Mouse (Mus musculus): ENCODE results near the gene Cog7. TPM values are rescaled to one million over a fixed set of nuclear protein-coding genes. Genes with fewer than 3 reads are reported as not detected.
A peak's percentile ranks its signal among the peaks of the same experiment; 100 is the strongest.

Gene Cog7
- polyA plus RNA-seq (2016; fragmentation: Nextera tagmentation; extraction: Ambion mirVana): 21.1 and 22.4 TPM in 2 replicates

DNA sequence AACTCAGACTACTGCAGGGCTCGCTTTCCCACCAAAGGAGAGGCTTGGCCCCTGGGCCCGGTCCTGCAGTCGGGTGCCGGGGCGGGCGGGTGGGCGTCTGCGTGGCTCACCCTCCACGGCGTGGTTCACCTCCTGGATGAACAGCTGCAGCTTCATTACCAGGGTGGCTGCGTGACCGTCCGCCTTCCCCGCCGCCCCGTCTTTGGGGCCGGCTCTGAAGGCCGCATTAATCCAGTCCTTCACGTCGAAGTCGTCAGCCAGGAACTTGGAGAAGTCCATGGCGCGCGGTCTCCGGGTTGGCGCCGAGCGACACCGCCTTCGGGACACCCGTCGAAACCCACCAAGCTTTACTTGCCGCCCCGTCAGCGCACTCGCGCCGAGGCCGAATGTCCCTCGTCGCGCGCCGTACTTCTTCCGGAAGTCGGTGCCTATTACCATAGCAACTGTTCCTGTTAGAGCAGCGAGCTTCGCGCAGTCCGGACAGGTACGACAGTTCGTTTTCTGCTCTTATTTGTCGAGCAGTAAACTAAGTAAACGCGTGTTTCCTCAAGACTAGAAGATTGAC is at the start of gene Cog7:
Cog7 (minus strand) TSS at position 405 of the 565 bp plus-strand sequence.
- no peaks in the 10 kb centered on the region for H3K27me3 ChIP-seq
- peaks cover 8% of the 10 kb centered on the region for H3K36me3 ChIP-seq
- no peak within 1 kb of the TSS for H3K27ac ChIP-seq
- H3K4me1 ChIP-seq: peaks cover 7% of the 10 kb centered on the region; the same call in 1 of the 2 replicates
- peak within 1 kb of the TSS; percentile 79 for H3K9ac ChIP-seq
- peak; percentile 88 for ATAC-seq (ENCODE audit: low FRiP score)
- WGBS: 1% methylated on average over 55 of the region's 55 CpGs
- H3K4me3 ChIP-seq: peak within 1 kb of the TSS; percentile 73
- no peaks in the 10 kb centered on the region for H3K9me3 ChIP-seq (replicated peaks)
- peak within 1 kb of the TSS; percentile 64 for H3K4me2 ChIP-seq (replicated peaks)

DNA sequence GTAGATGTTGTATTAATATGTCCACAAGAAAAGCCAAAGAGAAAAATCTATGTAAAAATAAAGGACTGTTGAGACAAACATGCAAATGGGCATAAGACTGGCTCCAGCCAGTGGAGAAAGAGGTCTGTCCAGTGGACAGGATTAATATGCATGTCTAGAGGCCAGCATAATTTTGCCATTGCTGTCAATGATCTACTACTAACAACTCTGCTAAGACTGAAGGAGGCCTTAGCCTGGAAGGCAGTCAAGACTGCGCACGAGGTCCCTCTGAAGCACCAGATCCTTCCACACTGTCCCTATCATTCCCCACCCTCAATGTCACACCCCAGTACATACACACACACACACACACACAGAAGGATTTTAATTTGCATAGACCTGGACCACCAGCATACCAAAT is 40.6 kb upstream of the Cog7 start:
- H3K4me1 ChIP-seq: peaks cover 23% of the 10 kb centered on the region
- H3K27ac ChIP-seq: no peak overlapping the region
- H3K4me3 ChIP-seq: no peak overlapping the region
- no peak overlapping the region for H3K4me2 ChIP-seq (replicated peaks)
- H3K36me3 ChIP-seq: no peaks in the 10 kb centered on the region
- WGBS: 96% methylated on average over 2 of the region's 2 CpGs
- no peaks in the 10 kb centered on the region for H3K27me3 ChIP-seq
- no peak overlapping the region for H3K9ac ChIP-seq
- no peaks in the 10 kb centered on the region for H3K9me3 ChIP-seq (replicated peaks)
- ATAC-seq (ENCODE audit: low FRiP score): no peak

DNA sequence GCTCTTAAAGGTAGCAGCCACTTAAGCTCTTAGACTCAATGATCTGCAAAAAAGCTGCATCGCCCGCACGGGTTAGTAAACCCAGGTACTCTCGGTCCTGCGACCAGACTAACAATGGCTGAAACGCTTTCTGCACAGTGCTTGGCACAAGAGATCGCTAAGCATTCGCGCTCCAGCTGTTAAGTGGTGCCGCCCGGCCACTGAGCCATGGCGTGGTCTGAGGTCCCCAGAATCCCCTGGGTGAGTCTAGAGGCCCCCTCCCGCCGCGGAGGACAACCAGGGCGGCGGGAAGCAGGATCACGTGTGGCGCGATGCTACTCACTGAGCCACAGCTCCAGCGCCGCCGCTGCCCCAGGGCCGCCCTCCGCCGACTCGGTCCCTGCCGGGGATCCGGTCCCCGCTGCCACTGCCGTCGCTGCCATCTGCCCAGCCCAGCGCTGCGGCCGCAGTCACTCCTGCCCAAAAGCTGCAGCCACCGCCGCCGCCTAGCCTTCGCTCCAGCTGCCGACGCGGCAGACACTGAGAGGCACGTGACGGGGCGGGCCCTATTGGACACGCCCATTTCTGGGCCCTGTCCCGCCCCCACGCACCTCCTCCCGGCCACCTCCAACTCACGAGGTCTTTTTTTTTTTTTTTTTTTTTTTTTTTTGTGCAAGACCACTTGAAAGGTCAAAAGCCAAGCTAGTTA is 39.3 kb upstream of the Cog7 start, which contains the start of gene Gga2:
Gga2 (minus strand) TSS at position 556 of the 688 bp plus-strand sequence.
- H3K4me2 ChIP-seq (replicated peaks): peak within 1 kb of the TSS; percentile 55
- under 1% methylated on average over 48 of the region's 50 CpGs for WGBS
- H3K9ac ChIP-seq: peak within 1 kb of the TSS; percentile 88
- no peaks in the 10 kb centered on the region for H3K27me3 ChIP-seq
- H3K36me3 ChIP-seq: no peaks in the 10 kb centered on the region
- peak; percentile 86 for ATAC-seq (ENCODE audit: low FRiP score)
- H3K4me3 ChIP-seq: peak within 1 kb of the TSS; percentile 84
- H3K9me3 ChIP-seq (replicated peaks): no peaks in the 10 kb centered on the region
- H3K27ac ChIP-seq: peak within 1 kb of the TSS; percentile 89
- H3K4me1 ChIP-seq: peaks cover 28% of the 10 kb centered on the region

DNA sequence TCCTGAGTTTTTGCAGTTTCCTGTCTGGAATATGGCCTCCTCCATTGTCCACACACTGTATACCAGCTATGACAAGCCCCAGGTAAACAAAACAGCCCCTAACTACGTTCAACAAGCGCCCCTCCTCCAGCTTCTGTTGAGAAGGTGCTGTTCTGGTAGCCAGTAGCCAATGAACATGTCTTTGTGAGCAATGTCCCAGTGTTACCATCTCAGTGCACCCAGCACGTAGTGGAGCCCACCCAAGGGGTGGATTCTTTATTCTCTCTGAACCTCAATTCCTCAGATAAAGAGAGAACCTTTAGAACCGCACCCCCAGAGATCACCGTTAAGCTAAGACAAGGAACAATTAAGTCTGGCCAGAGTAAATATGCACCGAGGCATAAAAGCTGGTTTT is 38.8 kb upstream of the Cog7 start:
- Histone ChIP-seq H3K36me3 (no peaks in the 10 kb centered on the region), H3K27ac (peak overlapping the region; percentile 89), H3K9ac (peak overlapping the region; percentile 88), H3K27me3 (no peaks in the 10 kb centered on the region), H3K4me3 (peak overlapping the region; percentile 84), H3K4me1 (peaks cover 34% of the 10 kb centered on the region), H3K4me2 (replicated peaks) (peak overlapping the region; percentile 55), H3K9me3 (replicated peaks) (no peaks in the 10 kb centered on the region)
- ATAC-seq (ENCODE audit: low FRiP score): peak; percentile 62
- 3% methylated on average over 6 of the region's 6 CpGs for WGBS

DNA sequence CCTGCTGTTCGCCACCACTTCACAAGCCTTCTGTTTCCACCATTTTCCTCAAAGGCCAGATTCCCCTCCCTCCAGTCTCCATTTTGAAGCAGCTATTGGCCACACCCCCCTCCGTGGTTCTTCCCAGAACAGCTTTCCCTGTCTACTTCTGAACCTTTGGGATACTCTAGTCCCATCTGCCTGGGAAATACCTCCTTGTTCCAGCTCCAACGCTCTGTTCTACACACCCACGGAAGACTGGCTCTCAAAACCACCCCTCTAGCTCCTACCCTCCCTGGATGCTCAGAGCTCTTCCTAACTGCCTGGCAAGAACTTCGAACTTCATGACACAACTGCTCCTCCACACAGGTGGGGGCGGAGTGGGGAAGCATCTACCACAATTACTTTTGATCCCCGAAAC is 37.5 kb upstream of the Cog7 start:
- Histone ChIP-seq H3K27ac (no peak overlapping the region), H3K9ac (no peak overlapping the region), H3K4me2 (replicated peaks) (peak overlapping the region; percentile 55), H3K4me3 (peak overlapping the region; percentile 84; the same call in 1 of the 2 replicates), H3K36me3 (no peaks in the 10 kb centered on the region), H3K27me3 (no peaks in the 10 kb centered on the region), H3K4me1 (peaks cover 38% of the 10 kb centered on the region), H3K9me3 (replicated peaks) (no peaks in the 10 kb centered on the region)
- ATAC-seq (ENCODE audit: low FRiP score): no peak
- 91% methylated on average over 7 of the region's 7 CpGs for WGBS

DNA sequence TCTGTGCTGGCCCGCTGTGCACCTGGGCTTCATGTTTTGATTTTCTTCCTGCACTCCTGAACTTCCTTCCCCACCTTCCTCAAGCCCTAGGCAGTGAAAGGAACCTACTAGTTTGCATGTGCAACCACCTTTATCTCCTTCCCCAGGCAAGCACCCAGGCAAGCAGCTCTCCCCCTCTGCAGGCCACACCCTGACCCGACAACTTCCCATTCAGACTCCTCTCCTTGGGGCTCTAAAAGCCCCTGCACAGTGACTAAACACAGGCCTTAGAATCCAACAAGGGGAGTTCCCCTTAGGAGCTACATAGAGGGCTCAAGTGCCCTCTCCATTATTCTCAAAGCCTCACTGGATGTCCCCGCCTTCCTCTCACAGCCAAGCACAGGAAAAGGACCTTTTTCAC is 36.7 kb upstream of the Cog7 start:
- H3K4me2 ChIP-seq (replicated peaks): peak overlapping the region; percentile 55
- H3K4me3 ChIP-seq: 0 out of 2 replicates have a peak overlapping the region, but pooled peaks have one; percentile 84
- H3K9ac ChIP-seq: 0 out of 2 replicates have a peak overlapping the region, but pooled peaks have one; percentile 27
- H3K9me3 ChIP-seq (replicated peaks): no peaks in the 10 kb centered on the region
- H3K36me3 ChIP-seq: no peaks in the 10 kb centered on the region
- no peak for ATAC-seq (ENCODE audit: low FRiP score)
- WGBS: 72% methylated on average over 3 of the region's 3 CpGs
- H3K27me3 ChIP-seq: no peaks in the 10 kb centered on the region
- H3K4me1 ChIP-seq: peaks cover 38% of the 10 kb centered on the region
- H3K27ac ChIP-seq: no peak overlapping the region

DNA sequence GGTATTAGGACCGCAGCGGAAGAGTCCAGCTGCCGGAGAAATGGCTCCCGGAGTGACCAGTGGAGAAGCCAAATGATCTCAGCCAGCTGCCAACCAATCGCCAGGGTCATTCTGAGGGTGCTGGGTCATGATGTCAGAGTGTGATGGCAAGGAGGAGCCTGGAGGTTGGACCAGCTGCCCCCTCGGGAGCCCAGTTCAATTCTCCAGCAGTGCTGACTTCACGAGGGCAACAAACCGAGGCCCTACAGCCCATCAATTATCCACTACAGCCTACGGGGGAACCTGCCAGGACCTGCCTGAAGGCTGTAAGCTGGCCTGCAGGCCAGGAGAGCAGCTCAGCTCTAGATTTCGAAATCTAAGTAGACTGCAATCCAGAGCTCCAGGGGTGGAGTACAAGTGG is 34.2 kb upstream of the Cog7 start:
- no peak for ATAC-seq (ENCODE audit: low FRiP score)
- peak overlapping the region; percentile 27; the same call in 1 of the 2 replicates for H3K9ac ChIP-seq
- H3K9me3 ChIP-seq (replicated peaks): no peaks in the 10 kb centered on the region
- WGBS: 54% methylated on average over 10 of the region's 10 CpGs
- H3K4me3 ChIP-seq: no peak overlapping the region
- H3K4me2 ChIP-seq (replicated peaks): peak overlapping the region; percentile 30
- peaks cover 38% of the 10 kb centered on the region for H3K4me1 ChIP-seq
- peak overlapping the region; percentile 60 for H3K27ac ChIP-seq
- H3K36me3 ChIP-seq: peaks cover 14% of the 10 kb centered on the region
- no peaks in the 10 kb centered on the region for H3K27me3 ChIP-seq

DNA sequence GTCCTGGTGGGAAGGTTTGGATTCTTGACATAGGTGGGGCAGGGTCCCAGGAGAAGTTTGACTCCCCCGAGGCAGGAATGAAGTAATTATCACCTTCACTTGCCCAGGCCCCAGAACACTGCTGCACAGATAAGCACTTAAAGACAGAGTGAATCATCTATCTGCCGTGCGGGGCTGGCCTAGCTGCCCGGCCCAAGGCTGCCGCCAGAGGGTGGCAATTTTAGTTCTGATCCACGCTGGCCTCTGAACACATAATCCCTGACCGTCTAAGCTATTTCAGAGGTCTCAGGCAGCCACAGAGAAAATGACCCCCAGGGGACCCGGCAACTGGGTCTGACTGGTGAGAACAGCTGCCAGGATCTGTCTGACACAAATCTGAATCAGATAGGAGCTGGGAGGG is 33.6 kb upstream of the Cog7 start:
- ATAC-seq (ENCODE audit: low FRiP score): no peak
- peak overlapping the region; percentile 60 for H3K27ac ChIP-seq
- H3K4me3 ChIP-seq: no peak overlapping the region
- no peak overlapping the region for H3K4me2 ChIP-seq (replicated peaks)
- H3K27me3 ChIP-seq: no peaks in the 10 kb centered on the region
- 57% methylated on average over 8 of the region's 8 CpGs for WGBS
- peaks cover 38% of the 10 kb centered on the region for H3K4me1 ChIP-seq
- peak overlapping the region; percentile 27; the same call in 1 of the 2 replicates for H3K9ac ChIP-seq
- H3K9me3 ChIP-seq (replicated peaks): no peaks in the 10 kb centered on the region
- peaks cover 20% of the 10 kb centered on the region for H3K36me3 ChIP-seq

DNA sequence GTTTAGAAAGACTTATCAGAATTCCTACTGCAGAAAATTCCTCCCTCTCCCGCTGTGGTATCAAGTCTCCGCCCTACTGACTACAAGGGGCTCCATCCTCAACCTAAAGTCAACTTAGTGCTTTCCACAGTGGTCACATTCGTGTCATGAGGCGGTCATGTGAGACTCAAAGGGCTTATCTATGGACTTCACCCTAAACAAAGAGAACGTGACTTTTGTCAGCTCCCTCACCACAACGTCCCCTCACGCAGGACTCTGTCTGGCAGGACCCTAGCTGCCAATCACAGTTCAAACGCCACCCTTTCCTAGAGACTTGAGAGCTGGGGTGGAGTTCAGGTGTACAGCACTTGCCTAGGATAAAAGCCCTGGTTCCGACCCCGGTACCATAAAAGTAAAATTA is 31.4 kb upstream of the Cog7 start:
- H3K36me3 ChIP-seq: peaks cover 39% of the 10 kb centered on the region
- H3K4me2 ChIP-seq (replicated peaks): no peak overlapping the region
- H3K4me1 ChIP-seq: peaks cover 18% of the 10 kb centered on the region
- H3K27me3 ChIP-seq: no peaks in the 10 kb centered on the region
- no peak overlapping the region for H3K27ac ChIP-seq
- no peak overlapping the region for H3K9ac ChIP-seq
- H3K9me3 ChIP-seq (replicated peaks): no peaks in the 10 kb centered on the region
- ATAC-seq (ENCODE audit: low FRiP score): no peak
- WGBS: 88% methylated on average over 10 of the region's 10 CpGs
- H3K4me3 ChIP-seq: no peak overlapping the region

DNA sequence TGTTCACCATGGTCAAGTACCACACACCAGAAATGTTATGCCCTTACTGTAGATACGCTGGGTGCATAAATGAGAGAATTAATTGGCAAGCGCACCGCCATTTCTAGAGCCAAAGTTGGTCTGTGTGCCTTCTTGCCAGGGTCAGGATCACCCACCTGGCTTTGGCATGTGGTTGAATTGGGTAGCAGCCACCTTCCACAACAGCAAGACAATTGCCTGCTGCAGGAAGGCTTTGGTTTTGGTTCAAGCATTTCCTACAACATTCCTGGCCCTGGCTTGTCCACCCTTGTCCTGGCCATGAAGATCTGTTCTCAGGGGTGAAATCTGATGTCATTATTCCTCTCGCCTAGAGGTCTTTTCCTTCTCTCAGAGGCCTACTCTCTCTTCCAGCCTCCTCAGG is 30.9 kb upstream of the Cog7 start:
- 94% methylated on average over 4 of the region's 4 CpGs for WGBS
- no peak overlapping the region for H3K9ac ChIP-seq
- H3K27ac ChIP-seq: no peak overlapping the region
- H3K9me3 ChIP-seq (replicated peaks): no peaks in the 10 kb centered on the region
- H3K4me2 ChIP-seq (replicated peaks): no peak overlapping the region
- H3K4me3 ChIP-seq: no peak overlapping the region
- no peak for ATAC-seq (ENCODE audit: low FRiP score)
- no peaks in the 10 kb centered on the region for H3K27me3 ChIP-seq
- H3K36me3 ChIP-seq: peaks cover 44% of the 10 kb centered on the region
- peaks cover 17% of the 10 kb centered on the region for H3K4me1 ChIP-seq

DNA sequence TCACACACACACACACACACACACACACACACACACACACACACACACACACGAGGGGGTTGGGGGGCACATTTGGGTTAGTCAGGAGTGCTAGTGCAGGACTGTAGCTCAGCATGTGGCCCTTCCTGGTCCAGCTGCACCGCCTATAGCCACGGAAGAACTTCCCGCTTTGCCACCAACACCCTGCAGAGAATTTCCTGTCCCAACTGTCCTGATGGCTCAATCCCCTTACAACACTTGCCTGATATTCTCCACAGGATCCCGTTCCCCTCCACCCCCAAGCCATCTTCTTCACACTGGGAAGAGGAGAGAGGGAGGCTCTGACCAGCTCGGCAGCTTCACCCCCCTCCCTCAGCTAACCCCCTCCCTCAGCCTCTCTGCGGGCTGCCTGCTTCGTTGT is 18.9 kb upstream of the Cog7 start:
- Histone ChIP-seq H3K36me3 (peaks cover 91% of the 10 kb centered on the region), H3K27me3 (no peaks in the 10 kb centered on the region), H3K4me2 (replicated peaks) (no peak overlapping the region), H3K9me3 (replicated peaks) (no peaks in the 10 kb centered on the region), H3K27ac (no peak overlapping the region), H3K4me3 (no peak overlapping the region), H3K9ac (no peak overlapping the region), H3K4me1 (no peaks in the 10 kb centered on the region)
- no peak for ATAC-seq (ENCODE audit: low FRiP score)
- 68% methylated on average over 8 of the region's 8 CpGs for WGBS

DNA sequence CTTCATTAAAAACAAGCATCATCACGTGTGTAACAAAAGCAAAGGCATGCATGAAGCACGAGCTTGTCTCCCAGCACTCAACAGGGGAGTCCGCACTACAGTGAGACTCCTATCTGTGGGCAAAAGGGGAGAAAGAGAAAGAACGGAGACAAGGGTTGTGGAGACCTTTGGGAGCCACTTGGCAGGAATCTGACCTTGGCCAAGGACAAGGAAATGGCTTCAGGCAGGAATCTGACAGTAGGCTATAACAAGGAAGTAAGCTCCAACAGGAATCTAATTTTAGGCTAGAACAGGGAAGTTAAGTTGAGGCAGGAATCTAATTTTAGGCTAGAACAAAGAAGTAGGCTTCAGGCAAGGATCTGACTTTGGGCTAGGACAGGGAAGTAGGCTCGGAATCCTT is 14.4 kb upstream of the Cog7 start:
- no peak overlapping the region for H3K27ac ChIP-seq
- WGBS: 89% methylated on average over 5 of the region's 5 CpGs
- no peak overlapping the region for H3K9ac ChIP-seq
- H3K4me1 ChIP-seq: no peaks in the 10 kb centered on the region
- H3K9me3 ChIP-seq (replicated peaks): no peaks in the 10 kb centered on the region
- no peak for ATAC-seq (ENCODE audit: low FRiP score)
- H3K4me2 ChIP-seq (replicated peaks): no peak overlapping the region
- H3K27me3 ChIP-seq: no peaks in the 10 kb centered on the region
- no peak overlapping the region for H3K4me3 ChIP-seq
- H3K36me3 ChIP-seq: peaks cover 90% of the 10 kb centered on the region

DNA sequence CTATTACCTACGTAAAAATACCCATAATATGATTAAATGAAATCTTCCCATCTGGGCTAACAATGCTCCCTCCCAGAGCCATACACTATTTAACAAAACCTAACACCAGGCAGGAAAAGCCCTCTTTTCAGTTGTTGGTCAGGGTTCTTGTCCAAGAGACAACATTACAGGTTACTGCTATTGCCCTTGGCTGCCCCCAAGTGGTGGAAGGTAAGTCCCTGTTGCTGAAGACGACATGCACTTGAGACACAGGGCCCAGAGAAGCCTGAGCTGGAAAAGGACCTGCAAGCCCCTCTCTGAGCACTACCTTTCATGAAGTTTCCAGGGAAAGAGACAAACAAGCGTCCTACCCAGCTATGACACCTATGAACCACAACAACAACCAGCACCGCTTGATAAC is 6.5 kb downstream of the Cog7 start:
- H3K4me2 ChIP-seq (replicated peaks): no peak overlapping the region
- no peaks in the 10 kb centered on the region for H3K4me1 ChIP-seq
- H3K4me3 ChIP-seq: no peak overlapping the region
- H3K36me3 ChIP-seq: peaks cover 15% of the 10 kb centered on the region
- no peak for ATAC-seq (ENCODE audit: low FRiP score)
- H3K27me3 ChIP-seq: no peaks in the 10 kb centered on the region
- H3K9me3 ChIP-seq (replicated peaks): no peaks in the 10 kb centered on the region
- H3K9ac ChIP-seq: no peak overlapping the region
- no peak overlapping the region for H3K27ac ChIP-seq
- 50% methylated on average over 4 of the region's 4 CpGs for WGBS

All from hindbrain, embryonic 12.5 days (tissue).